9 mouse cellular contexts compared by ENCODE assay signal in the genomic region with DNA sequence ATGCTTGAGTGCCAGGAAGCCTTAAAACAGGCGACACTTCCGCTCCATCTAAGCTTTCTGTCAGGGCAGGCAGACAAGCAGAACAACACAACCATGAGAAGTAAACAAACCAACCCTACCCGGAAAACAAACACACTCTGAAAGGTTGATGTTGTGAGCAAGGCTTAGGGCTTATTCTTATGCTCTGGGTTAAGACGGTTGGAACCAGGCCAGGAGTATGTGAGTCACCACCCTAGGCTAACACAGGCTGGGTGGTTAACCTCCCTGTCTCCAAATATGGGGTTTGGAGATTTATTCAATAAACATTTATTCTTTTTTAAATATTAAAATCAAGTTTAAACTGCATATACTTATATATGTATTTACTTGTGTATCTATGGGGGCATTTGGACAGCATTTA. TPM values are rescaled to one million over a fixed set of nuclear protein-coding genes. Genes with fewer than 3 reads are reported as not detected.
DNase-seq lines count a peak whose midpoint lies in the region; ATAC-seq and TF ChIP-seq lines count a peak whose summit lies in the region.
"Had no signal": no experiment of that assay in that cellular context is flagged by ENCODE, and none has a peak within 500 bp of the region (broad histone marks: within the 10 kb centered on the region; RNA-seq: fewer than 3 reads in every experiment).

No protein-coding gene starts in this region.

- H3K27ac ChIP-seq in heart, embryonic 16.5 days (ENCODE audit: low read length): no peak overlapping the region
- no peak overlapping the region for H3K27ac ChIP-seq in heart, embryonic 12.5 days (ENCODE audit: poor library complexity, severe bottlenecking)
- no peak overlapping the region for H3K27ac ChIP-seq in MEL (ENCODE audit: control insufficient read depth, low read depth, low read length)
- H3K27ac ChIP-seq in lung, postnatal 0 days (ENCODE audit: low read length): no peak overlapping the region
- H3K27ac ChIP-seq in forebrain, embryonic 14.5 days (ENCODE audit: low read depth, low read length): no peak overlapping the region

- H3K9me3 ChIP-seq in heart, embryonic 16.5 days (replicated peaks; ENCODE audit: control insufficient read depth, low read length): no peaks in the 10 kb centered on the region
- no peaks in the 10 kb centered on the region for H3K9me3 ChIP-seq in heart, embryonic 12.5 days (replicated peaks)
- H3K9me3 ChIP-seq in MEL (replicated peaks; ENCODE audit: insufficient read depth, low read length): no peaks in the 10 kb centered on the region
- no peaks in the 10 kb centered on the region for H3K9me3 ChIP-seq in lung, postnatal 0 days (ENCODE audit: low read length)
- H3K9me3 ChIP-seq in forebrain, embryonic 14.5 days (replicated peaks; ENCODE audit: control insufficient read depth, low read length): no peaks in the 10 kb centered on the region

- H3K4me1 ChIP-seq in heart, embryonic 16.5 days (ENCODE audit: control insufficient read depth, insufficient read depth, low read length): no peaks in the 10 kb centered on the region
- H3K4me1 ChIP-seq in heart, embryonic 12.5 days (replicated peaks): peaks cover 4% of the 10 kb centered on the region; the same call in 1 of the 2 replicates
- H3K4me1 ChIP-seq in MEL (ENCODE audit: control insufficient read depth in 1 of 2, insufficient read depth in 2 of 2, low read length in 2 of 2): 0 out of 4 replicates have a peak, but pooled peaks cover 2 to 3% of the 10 kb centered on the region in 2 experiments
- no peaks in the 10 kb centered on the region for H3K4me1 ChIP-seq in lung, postnatal 0 days (ENCODE audit: insufficient read depth, low read depth, low read length)
- no peaks in the 10 kb centered on the region for H3K4me1 ChIP-seq in forebrain, embryonic 14.5 days (ENCODE audit: control insufficient read depth, insufficient read depth, low read length)

- no peak overlapping the region for H3K9ac ChIP-seq in heart, embryonic 16.5 days (ENCODE audit: low read length)
- H3K9ac ChIP-seq in heart, embryonic 12.5 days: no peak overlapping the region
- H3K9ac ChIP-seq in MEL (ENCODE audit: control insufficient read depth, low read depth, low read length, poor library complexity, severe bottlenecking): no peak overlapping the region
- no peak overlapping the region for H3K9ac ChIP-seq in lung, postnatal 0 days (replicated peaks; ENCODE audit: low read depth)
- H3K9ac ChIP-seq in forebrain, embryonic 14.5 days (ENCODE audit: low read length): no peak overlapping the region

- TF ChIP-seq POLR2A in MEL (IDR thresholded peaks at IDR 0.05; ENCODE audit: control insufficient read depth in 1 of 2, insufficient read depth in 1 of 2, low read depth in 1 of 2, low read length in 2 of 2, poor library complexity in 1 of 2): no peak
- no peak for TF ChIP-seq POLR2A in brain, embryonic 14.5 days (IDR thresholded peaks at IDR 0.05; ENCODE audit: borderline replicate concordance, extremely low read depth, insufficient read depth, insufficient read length, poor library complexity, severe bottlenecking)

- WGBS in heart, embryonic 16.5 days: 58% methylated on average over 4 of the region's 4 CpGs
- WGBS in heart, embryonic 12.5 days: 65% methylated on average over 4 of the region's 4 CpGs
- 42% methylated on average over 4 of the region's 4 CpGs for whole genome bisulfite sequencing in lung, postnatal 0 days
- 73% methylated on average over 4 of the region's 4 CpGs for WGBS in forebrain, embryonic 14.5 days

- peak; percentile 78 for DNase-seq in MEL (ENCODE audit: low read depth, low spot score)
- DNase-seq in brain, embryonic 14.5 days (ENCODE audit: low read depth): peak; percentile 24
- DNase-seq in lung, postnatal 0 days (ENCODE audit: low spot score): peak; percentile 89
- DNase-seq in right cerebral cortex, postnatal 36 days (ENCODE audit: low spot score in 2 of 2): no peak
- no peak for DNase-seq in left cerebral cortex, postnatal 4 days
- no peak for DNase-seq in forebrain, embryonic 14.5 days (ENCODE audit: low spot score)

- TF ChIP-seq EP300 in MEL (IDR thresholded peaks at IDR 0.05; ENCODE audit: low read depth in 1 of 2, low read length in 2 of 2): no peak
- TF ChIP-seq EP300 in lung, postnatal 0 days (IDR thresholded peaks at IDR 0.05): no peak

- intact Hi-C loops in left cerebral cortex, postnatal 4 days (cut with DNase I): no loop called here

- no peaks in the 10 kb centered on the region for H3K79me2 ChIP-seq in MEL (ENCODE audit: control insufficient read depth, insufficient read depth, low read length, poor library complexity)

- H3K4me2 ChIP-seq in heart, embryonic 16.5 days (ENCODE audit: low read depth, low read length): no peak overlapping the region
- no peak overlapping the region for H3K4me2 ChIP-seq in heart, embryonic 12.5 days
- no peak overlapping the region for H3K4me2 ChIP-seq in lung, postnatal 0 days (replicated peaks; ENCODE audit: low read depth, low read length)
- H3K4me2 ChIP-seq in forebrain, embryonic 14.5 days (ENCODE audit: low read length): no peak overlapping the region

- no peak for TF ChIP-seq CTCF in MEL (IDR thresholded peaks at IDR 0.05 in 2 of 3, conservative IDR thresholded peaks at IDR 0.05 in 1 of 3; ENCODE audit: control insufficient read depth in 1 of 3, insufficient read depth in 1 of 3, low read depth in 2 of 3, low read length in 3 of 3, poor library complexity in 1 of 3, severe bottlenecking in 1 of 3)
- no peak for TF ChIP-seq CTCF in brain, embryonic 14.5 days (IDR thresholded peaks at IDR 0.05; ENCODE audit: borderline replicate concordance, extremely low read depth, insufficient read depth, insufficient read length)
- no peak for TF ChIP-seq CTCF in lung, postnatal 0 days (IDR thresholded peaks at IDR 0.05)

- H3K4me3 ChIP-seq in heart, embryonic 16.5 days (ENCODE audit: low read length): no peak overlapping the region
- H3K4me3 ChIP-seq in heart, embryonic 12.5 days: no peak overlapping the region
- H3K4me3 ChIP-seq in MEL (ENCODE audit: control insufficient read depth in 1 of 2, insufficient read depth in 1 of 2, low read depth in 2 of 2, low read length in 2 of 2): no peak overlapping the region
- H3K4me3 ChIP-seq in lung, postnatal 0 days (ENCODE audit: low read depth, low read length): no peak overlapping the region
- no peak overlapping the region for H3K4me3 ChIP-seq in forebrain, embryonic 14.5 days (ENCODE audit: low read depth, low read length)
- H3K4me3 ChIP-seq: megakaryocyte, embryonic 14.5 days had no signal

- no peaks in the 10 kb centered on the region for H3K27me3 ChIP-seq in heart, embryonic 16.5 days (ENCODE audit: control insufficient read depth, insufficient read depth, low read length)
- no peaks in the 10 kb centered on the region for H3K27me3 ChIP-seq in heart, embryonic 12.5 days (replicated peaks)
- H3K27me3 ChIP-seq in MEL (ENCODE audit: control insufficient read depth in 1 of 2, insufficient read depth in 2 of 2, low read length in 2 of 2): no peaks in the 10 kb centered on the region; a peak in 1 of 4 replicates
- H3K27me3 ChIP-seq in lung, postnatal 0 days (replicated peaks; ENCODE audit: insufficient read depth, low read length): no peaks in the 10 kb centered on the region
- no peaks in the 10 kb centered on the region for H3K27me3 ChIP-seq in forebrain, embryonic 14.5 days (replicated peaks; ENCODE audit: control insufficient read depth, insufficient read depth, low read length)

- TF ChIP-seq RAD21 in MEL (IDR thresholded peaks at IDR 0.05; ENCODE audit: low read depth, low read length): no peak

- 0 out of 2 replicates have a peak, but pooled peaks have one; percentile 41 for ATAC-seq in heart, embryonic 16.5 days (replicated peaks; ENCODE audit: extremely low read depth, insufficient read depth, low FRiP score)
- ATAC-seq in heart, embryonic 12.5 days (ENCODE audit: insufficient number of reproducible peaks, low FRiP score): no peak
- ATAC-seq in lung, postnatal 0 days: peak; percentile 89
- no peak for ATAC-seq in forebrain, embryonic 14.5 days

- H3K36me3 ChIP-seq in heart, embryonic 16.5 days (ENCODE audit: control insufficient read depth, insufficient read depth): no peaks in the 10 kb centered on the region
- H3K36me3 ChIP-seq in heart, embryonic 12.5 days: no peaks in the 10 kb centered on the region
- no peaks in the 10 kb centered on the region for H3K36me3 ChIP-seq in MEL (ENCODE audit: control insufficient read depth in 1 of 2, insufficient read depth in 2 of 2, low read length in 2 of 2)
- no peaks in the 10 kb centered on the region for H3K36me3 ChIP-seq in lung, postnatal 0 days (ENCODE audit: insufficient read depth, low read length)
- no peaks in the 10 kb centered on the region for H3K36me3 ChIP-seq in forebrain, embryonic 14.5 days (ENCODE audit: control insufficient read depth, insufficient read depth, low read length)

TF ChIP-seq in MEL, 35 proteins besides CTCF, POLR2A, EP300 and RAD21:
- TF ChIP-seq JUND (IDR thresholded peaks at IDR 0.05; ENCODE audit: low read depth, low read length) (peak; percentile 65; the same call in 1 of the 2 replicates), POLR2AphosphoS2 (IDR thresholded peaks at IDR 0.05; ENCODE audit: low read length) (no peak)

RNA-seq across cellular contexts. Expression of gene Cdc42bpa, which starts 46.8 kb away (rescaled TPM):
- 11.6 and 11.7 TPM in 2 replicates for polyA plus RNA-seq in heart, embryonic 16.5 days (2015; fragmentation: Nextera tagmentation; extraction: Ambion mirVana)
- polyA plus RNA-seq in heart, embryonic 12.5 days (2016; fragmentation: Nextera tagmentation; extraction: Ambion mirVana): 11.6 and 14.7 TPM in 2 replicates
- total RNA-seq in MEL (2012; rRNA removed): 7.7 and 11.6 TPM in 2 replicates
- polyA plus RNA-seq in MEL (2012; ENCODE audit: insufficient read depth in 1 of 2, insufficient read length in 2 of 2, low read depth in 1 of 2, low replicate concordance in 2 of 2, missing spikeins in 1 of 2): 10 to 100 TPM in 1 of 2 experiments, not detected in 1; 14.6 TPM
- polyA plus RNA-seq in brain, embryonic 14.5 days (2012; rRNA removed): 42.7 and 60.6 TPM in 2 replicates
- 17.9 and 21.2 TPM in 2 replicates for polyA plus RNA-seq in lung, postnatal 0 days (2015; fragmentation: Nextera tagmentation; extraction: Ambion mirVana)
- 100 to 1,000 TPM; 185 to 187 TPM for total RNA-seq in left cerebral cortex, postnatal 4 days (2021)
- polyA plus RNA-seq in forebrain, embryonic 14.5 days (2014; fragmentation: Nextera tagmentation; extraction: Ambion mirVana): 18.1 and 22.5 TPM in 2 replicates

Comparison
In these comparisons a context has a peak if more than half of its experiments do, and no peak if none do; other contexts are left out.
1. ATAC-seq: peak in heart, embryonic 16.5 days (single experiment) and lung, postnatal 0 days (single experiment); none in heart, embryonic 12.5 days (single experiment) and forebrain, embryonic 14.5 days (single experiment).
2. DNase-seq: peak in MEL (single experiment), brain, embryonic 14.5 days (single experiment) and lung, postnatal 0 days (single experiment); none in right cerebral cortex, postnatal 36 days (0 of 2), left cerebral cortex, postnatal 4 days (single experiment) and forebrain, embryonic 14.5 days (single experiment).